Mouse (Mus musculus) gastrocnemius, postnatal 10 days (tissue): ENCODE results near the gene H2-Ab1. TPM values are rescaled to one million over a fixed set of nuclear protein-coding genes. Genes with fewer than 3 reads are reported as not detected.
"Not testable (repeated sequence)": the region's sequence is repeated elsewhere in the genome, so short reads cannot be mapped to it uniquely, and the experiment has no call there.

ENCODE experiments used
- DNase-seq: peaks from one replicate; pipeline ENCODE4 v3.0.0; 2021; ENCODE audit warnings: mixed read lengths
- long read RNA-seq, 2 experiments: library from polyadenylated mRNA; stranded (forward); transcript quantifications; one replicate each; pipeline ENCODE4 v2.0.0; 2021
- total RNA-seq, 2 experiments: library from RNA; stranded (reverse); gene quantifications; 2 replicates each; pipeline ENCODE4 v1.2.3; 2021

The H2-Ab1 gene
- 1 to 10 TPM; 3.6 to 4.1 TPM for total RNA-seq
- long read RNA-seq, experiment 1, transcript H2-Ab1-201 (6 exons, 1,212 nt), result major isoform, 7 of 7 reads
- long read RNA-seq, experiment 1, partial matches to known transcripts, result 0 of 7 reads
- long read RNA-seq, experiment 1, other reads (novel, unspliced or antisense), result 0 of 7 reads
- long read RNA-seq, experiment 2, transcript H2-Ab1-201 (6 exons, 1,212 nt), result major isoform, 7 of 8 reads
- long read RNA-seq, experiment 2, partial matches to known transcripts, result 0 of 8 reads
- long read RNA-seq, experiment 2, other reads (novel, unspliced or antisense), result 1 of 8 reads

DNA sequence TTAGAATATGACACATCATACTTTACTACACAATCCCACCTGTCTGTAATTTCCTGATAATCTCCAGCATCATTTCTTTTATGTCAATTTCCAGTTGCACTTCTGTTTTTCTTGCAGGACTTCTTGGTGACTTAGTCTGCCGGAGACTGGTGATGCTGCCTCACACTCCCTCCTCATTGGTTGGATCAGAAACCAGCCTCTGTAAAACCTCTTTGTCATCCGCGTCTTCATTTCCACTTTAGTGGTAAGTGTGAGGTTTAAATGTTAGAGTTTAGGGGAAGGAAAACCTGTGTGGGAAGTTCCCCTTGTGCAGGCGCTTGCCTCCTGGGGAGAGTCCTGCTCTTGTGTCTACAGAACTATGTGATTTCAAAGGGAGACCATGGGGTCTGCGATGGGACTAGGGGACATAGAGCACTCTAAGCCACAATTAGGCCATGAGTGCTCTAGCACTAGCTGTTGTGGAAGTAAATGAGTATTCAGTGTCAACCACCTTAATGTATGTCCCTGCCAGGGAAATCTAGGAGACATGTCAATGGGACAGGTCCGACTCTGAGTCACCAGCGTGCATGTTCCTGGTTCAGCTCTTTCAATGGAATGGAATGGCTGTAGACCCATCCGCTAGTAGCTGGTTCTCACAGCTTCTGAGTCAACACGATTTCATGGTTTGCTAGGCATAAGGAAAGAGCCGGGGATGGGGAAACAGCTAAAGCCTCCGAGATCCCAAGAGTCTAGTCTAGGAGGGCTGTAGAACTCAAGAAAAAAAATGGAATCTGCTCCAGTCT is at the start of gene H2-Ab1:
Gene H2-Ab1, plus strand, starts transcription at position 96 of the 782 bp plus-strand sequence.
- peak; percentile 76 for DNase-seq

DNA sequence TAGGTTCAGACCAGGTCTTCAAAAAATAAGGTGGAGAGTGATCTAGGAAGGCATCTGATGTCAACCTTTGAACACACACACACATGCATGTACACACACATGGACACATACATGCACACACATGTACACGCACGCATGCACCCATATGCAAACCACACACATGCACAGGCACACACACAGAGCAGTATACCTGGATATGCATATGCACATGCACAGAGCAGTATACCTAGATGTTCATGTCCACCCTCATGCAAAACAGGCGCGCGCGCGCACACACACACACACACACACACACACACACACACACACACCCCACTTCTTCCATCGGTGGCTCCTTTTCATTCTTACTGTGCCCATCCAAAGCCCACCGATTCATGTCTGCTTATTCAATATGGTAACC is 49.6 kb upstream of the H2-Ab1 start:
- DNase-seq, result no peak

DNA sequence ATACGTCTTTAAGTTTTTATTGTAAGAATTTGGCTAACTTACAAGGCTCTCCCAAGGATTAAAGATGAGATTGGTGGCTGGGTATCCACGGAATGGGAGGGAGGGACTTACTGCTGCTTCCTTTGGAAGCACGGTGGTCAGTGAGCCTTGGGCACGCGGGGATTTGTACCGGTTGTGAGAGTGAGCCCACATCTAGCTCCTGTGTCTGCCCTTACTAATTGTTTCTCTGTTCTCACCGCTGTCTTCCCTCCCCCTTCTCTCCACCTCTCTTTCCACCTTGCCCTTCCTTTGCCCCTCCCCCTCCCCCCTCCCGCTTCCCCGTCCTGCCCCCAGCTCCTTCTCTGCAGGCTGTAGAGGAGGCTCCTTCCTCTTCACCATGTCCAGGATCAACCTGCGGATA is 49.1 kb upstream of the H2-Ab1 start:
- DNase-seq, result no peak

DNA sequence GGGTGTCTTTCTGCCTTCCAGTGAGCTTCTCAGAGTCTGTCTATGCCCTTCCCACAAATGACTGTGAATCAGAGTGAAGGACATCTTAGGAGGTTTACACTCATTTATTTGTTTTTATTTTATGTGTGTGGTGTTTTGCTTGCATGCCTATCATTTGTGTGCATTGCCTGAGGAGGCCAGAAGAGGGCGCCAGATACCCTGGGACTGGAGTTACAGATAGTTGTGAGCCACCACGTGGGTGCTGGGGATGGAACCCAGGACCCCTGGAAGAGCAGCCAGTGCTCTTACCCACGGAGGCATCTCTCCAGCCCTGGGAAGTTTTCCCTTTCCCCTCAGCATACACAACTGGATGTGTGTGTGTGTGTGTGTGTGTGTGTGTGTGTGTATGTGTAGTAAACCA is 47.8 kb upstream of the H2-Ab1 start:
- DNase-seq, result no peak

DNA sequence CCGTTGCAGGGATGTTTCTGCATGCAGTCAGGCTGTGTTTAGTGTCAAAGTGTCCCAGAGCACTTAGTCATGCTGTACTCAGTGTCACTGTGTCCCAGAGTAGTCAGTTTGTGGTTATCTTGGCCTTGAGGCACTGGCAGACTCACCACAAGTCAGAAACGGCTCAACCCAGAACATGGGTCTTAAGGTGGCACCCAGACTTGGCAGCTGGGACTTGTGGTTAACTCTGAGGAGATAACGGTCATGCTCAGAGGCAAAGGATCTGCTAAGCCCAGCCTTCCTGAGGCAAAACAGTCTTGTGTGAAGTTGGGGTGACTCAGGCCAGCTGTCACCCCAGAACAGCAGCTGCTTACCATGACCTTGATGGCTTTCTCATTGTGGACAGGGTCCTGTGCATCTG is 46.9 kb upstream of the H2-Ab1 start:
- DNase-seq, result no peak

DNA sequence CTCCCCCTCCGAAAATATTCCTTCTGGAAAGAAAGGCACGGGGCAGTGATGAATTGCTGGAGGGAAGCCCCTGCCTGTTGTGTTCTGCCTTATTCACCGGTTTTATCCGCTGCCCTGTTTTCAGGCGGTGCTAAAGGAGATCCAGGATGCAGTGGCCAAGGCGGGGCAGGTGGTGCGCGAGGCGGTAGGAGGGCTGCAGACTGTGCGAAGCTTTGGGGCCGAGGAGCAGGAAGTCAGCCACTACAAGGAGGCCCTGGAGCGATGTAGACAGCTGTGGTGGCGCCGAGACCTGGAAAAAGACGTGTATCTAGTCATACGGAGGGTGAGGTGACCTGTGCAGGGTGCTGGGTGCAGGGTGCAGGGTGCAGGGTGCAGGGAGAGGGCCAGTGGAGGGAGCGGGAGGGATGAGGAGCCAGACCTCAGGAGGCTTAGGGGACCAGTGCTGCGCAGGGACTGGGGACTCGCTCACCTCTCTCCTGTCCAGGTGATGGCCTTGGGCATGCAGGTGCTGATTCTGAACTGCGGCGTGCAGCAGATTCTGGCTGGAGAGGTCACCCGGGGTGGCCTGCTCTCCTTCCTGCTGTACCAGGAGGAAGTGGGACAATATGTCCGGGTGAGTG is 45.6 kb upstream of the H2-Ab1 start:
- no peak for DNase-seq

DNA sequence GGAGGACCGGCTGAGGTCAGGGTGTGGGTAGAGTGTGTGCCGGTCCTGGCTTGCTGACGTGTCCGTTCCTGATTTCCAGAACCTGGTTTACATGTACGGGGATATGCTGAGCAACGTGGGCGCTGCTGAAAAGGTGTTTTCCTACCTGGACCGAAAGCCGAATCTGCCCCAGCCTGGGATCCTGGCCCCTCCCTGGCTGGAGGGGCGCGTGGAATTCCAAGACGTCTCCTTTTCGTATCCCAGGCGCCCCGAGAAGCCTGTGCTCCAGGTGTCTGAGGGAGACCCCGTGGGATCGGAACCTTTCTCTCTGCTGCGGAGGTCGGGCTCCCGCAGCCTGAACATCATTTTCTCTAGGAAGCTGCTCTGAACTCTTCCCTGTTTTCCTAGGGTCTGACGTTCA is 43.6 kb upstream of the H2-Ab1 start:
- DNase-seq, result no peak

DNA sequence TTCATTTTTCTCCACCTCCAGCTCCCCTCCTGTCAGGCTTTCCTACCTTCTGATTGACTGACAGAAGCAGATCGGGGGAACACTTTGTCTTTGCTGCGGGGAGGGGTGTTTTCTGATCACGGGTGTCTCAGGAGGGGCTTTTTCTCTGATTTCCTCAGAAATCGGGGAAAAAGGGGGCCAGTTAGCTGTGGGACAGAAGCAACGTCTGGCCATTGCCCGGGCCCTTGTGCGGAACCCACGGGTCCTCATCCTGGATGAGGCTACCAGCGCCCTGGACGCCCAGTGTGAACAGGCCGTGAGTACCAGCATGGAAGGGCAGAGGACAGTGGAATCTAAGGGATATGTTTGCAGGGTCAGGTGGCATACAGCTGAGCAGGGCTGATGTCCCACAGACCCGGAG is 42.3 kb upstream of the H2-Ab1 start:
- no peak for DNase-seq

DNA sequence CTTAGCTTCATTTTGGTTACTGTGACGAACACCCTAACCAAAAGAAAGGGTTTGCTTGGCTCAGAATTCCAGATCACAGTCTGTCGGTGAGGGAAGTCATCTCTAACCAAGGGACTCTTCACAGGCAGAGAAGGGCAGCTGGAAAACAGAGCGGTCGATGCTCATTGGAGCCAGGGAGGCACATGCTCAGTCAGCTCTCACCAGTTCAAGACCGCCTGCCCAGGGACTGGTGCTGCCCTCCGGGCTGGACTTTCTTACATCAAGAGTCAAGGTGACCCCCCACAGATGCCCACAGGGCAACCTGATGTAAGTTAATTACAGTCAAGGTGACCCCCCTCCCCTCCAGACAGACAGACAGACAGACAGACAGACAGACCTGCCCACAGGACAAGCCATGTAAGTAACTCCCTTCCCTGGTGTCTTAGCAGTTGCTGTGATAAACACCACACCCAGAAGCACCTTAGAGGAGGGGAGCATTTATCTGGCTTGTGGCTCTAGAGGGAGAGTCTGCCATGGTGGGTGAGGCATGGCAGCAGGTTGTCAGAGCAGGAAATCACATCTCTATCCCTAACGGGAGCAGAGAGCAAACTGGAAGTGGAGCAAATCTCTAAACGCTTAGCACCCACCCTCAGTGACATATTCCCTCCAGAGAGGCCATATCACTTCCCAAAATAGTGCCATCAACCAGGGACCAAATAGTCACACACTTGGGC is 40.1 kb upstream of the H2-Ab1 start:
- DNase-seq, result no peak

DNA sequence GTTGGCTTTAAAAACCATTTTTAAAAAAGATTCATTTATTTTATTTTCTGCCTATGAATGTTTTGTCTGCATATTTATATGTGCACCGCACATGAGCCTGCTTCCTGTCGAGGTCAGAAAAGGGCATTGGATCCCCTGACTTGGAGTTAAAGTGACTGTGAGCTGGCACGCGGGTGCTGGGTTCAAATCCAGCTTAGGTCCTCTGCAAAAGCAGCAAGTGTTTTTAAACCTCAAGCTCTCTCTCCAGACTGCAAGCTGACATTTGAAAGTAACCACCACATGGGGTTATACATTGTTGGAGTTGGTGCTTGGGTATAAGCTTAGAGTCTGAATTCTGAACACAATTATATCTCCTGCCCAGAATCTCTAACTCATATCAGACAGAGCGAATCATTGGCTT is 39.5 kb upstream of the H2-Ab1 start:
- DNase-seq, result no peak

DNA sequence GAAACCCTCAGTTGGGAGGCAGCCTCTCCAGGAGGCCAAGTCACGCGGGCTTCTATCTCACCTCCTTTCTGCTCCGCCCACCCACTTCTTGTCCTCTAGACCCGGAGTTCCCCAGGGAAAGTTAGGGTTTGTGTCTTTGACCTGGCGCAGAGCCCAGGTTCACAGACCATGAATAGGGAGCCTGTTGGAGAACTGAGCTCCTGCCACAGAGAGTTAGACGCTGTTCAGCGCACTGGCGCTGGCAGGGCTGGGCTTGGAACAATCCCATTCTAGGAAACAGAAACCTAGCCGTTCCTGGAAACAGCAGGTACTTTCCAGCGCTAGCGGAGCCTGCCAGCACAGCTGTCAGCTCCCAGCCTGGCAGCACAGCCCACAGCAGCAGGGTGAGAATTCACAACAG is 38.8 kb upstream of the H2-Ab1 start:
- DNase-seq, result peak; percentile 60

DNA sequence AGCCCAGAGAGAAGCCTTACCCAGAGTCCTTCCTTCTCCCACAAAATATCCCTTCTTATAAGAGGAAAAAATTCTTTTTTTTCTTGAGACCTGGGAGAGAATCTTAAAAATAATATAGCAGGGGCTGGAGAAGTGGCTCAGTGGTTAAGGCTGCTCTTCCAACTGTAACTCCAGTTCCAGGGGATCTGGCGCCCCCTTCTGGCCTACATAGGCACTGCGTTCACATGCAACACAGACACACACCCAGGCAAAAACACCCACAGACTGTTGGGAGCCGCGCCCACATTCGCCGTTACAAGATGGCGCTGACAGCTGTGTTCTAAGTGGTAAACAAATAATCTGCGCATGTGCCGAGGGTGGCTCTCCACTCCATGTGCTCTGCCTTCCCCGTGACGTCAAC is 38.4 kb upstream of the H2-Ab1 start:
- peak; percentile 70 for DNase-seq

DNA sequence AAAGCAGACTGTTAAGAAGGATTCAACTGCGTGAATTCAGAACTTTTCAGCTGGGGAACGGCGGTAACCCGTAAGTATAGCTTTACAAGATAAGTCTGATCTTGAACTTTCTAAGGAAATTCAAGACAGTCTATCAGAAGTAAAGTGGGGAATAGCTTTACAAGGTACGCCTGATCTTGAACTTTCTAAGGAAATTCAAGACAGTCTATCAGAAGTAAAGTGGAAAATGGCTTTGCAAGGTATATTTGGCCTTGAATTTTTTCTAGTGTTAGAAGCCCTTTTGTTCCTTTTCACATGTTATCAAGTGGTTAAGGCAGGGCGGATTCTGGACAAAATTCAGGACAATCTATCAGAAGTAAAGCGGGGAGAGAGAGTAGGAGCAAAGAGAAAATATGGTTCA is 37.7 kb upstream of the H2-Ab1 start:
- DNase-seq, result not testable (repeated sequence)

DNA sequence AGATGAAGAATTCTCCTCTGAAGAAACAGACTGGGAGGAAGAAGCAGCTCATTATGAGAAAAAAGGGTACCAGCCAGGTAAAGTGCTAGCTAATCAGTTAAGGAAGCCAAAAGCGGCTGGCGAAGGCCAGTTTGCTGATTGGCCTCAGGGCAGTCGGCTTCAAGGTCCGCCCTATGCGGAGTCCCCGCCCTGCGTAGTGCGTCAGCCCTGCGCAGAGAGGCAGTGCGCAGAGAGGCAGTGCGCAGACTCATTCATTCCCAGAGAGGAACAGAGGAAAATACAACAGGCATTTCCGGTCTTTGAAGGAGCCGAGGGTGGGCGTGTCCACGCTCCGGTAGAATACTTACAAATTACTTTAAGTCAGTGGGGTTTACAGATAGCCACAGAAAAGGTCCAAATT is 37.1 kb upstream of the H2-Ab1 start:
- DNase-seq, result not testable (repeated sequence)

DNA sequence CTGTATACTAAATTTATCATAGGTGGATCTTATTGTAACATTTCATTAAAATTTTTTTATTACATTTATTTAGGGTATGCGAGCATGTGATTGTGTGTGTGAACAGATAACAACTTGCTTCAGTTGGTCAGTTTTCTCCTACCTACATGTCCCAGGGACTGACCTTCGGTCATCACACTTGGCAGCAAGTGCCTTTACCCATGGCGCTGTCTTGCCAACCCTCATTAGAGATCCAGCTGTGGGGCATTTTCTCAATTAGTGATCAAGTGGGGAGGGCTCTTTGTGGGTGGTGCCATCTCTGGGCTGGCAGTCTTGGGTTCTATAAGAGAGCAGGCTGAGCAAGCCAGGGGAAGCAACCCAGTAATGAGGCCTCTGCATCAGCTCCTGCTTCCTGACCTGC is 32.7 kb upstream of the H2-Ab1 start:
- no peak for DNase-seq

DNA sequence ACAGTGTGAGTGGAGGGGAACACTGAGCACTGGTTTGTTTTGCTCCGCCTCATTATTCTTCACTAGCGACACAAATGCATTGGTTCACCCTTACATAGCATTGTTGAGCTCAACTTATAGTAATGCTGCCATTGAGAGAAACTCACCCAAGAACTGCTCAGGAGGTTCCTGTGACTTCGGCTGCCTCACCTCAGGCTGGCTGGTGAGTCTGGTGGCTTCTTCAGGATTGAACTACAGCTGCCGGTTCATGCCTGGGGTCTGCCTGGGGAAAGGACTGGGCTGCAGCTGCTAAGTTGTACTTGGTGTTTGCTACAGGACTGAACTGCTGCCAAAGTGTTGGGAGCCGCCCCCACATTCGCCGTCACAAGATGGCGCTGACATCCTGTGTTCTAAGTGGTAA is 32.1 kb upstream of the H2-Ab1 start:
- no peak for DNase-seq

DNA sequence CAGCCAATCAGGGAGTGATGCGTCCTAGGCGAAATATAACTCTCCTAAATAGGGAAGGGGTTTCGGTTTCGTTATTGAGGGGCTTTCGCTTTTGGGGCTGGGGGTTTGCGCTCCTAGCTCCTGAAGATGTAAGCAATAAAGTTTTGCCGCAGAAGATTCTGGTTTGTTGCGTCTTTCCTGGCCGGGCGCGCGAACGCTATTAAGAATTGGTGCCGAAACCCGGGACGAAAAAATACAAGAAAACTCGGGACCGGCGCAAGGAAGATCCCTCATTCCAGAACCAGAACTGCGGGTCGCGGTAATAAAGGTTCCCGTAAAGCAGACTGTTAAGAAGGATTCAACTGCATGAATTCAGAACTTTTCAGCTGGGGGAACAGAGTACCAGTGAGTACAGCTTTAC is 31.6 kb upstream of the H2-Ab1 start:
- DNase-seq, result not testable (repeated sequence)

DNA sequence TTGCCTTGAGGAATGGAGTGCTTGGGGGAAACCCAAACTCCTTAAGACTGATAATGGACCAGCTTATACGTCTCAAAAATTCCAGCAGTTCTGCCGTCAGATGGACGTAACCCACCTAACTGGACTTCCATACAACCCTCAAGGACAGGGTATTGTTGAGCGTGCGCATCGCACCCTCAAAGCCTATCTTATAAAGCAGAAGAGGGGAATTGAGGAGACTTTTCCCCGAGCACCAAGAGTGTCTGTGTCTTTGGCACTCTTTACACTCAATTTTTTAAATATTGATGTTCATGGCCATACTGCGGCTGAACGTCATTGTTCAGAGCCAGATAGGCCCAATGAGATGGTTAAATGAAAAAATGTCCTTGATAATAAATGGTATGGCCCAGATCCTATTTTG is 26.5 kb upstream of the H2-Ab1 start:
- not testable (repeated sequence) for DNase-seq

DNA sequence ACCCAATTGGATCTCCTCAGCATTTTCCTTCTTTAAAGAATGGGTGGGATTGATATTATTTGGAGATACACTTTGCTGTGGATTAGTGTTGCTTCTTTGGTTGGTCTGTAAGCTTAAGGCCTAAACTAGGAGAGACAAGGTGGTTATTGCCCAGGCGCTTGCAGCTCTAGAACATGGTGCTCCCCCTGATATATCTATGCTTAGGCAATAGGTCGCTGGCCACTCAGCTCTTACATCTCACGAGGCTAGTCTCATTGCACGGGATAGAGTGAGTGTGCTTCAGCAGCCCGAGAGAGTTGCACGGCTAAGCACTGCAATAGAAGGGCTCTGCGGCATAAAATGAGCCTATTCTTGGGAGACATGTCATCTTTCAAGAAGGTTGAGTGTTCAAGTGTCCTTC is 25.5 kb upstream of the H2-Ab1 start:
- not testable (repeated sequence) for DNase-seq

DNA sequence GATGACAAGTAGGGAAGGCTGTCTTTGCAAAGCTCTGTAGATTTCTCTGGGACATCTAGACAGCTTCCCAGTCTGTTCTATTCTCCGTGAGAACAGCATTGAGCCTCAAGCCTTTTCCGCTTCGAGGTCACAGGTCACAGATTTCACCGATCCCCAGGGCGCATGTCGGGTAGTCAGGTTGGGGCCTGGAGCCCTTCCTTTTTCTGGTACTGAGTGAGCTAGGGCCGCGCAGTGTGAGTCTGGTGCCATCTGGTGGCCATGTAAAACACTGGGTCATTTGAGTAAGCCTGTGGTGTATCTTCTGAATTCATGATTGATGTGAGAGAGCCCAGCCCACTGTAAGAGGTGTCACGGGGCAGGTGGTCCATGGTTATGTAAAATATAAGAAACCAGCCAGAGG is 22.6 kb upstream of the H2-Ab1 start:
- peak; percentile 76 for DNase-seq

DNA sequence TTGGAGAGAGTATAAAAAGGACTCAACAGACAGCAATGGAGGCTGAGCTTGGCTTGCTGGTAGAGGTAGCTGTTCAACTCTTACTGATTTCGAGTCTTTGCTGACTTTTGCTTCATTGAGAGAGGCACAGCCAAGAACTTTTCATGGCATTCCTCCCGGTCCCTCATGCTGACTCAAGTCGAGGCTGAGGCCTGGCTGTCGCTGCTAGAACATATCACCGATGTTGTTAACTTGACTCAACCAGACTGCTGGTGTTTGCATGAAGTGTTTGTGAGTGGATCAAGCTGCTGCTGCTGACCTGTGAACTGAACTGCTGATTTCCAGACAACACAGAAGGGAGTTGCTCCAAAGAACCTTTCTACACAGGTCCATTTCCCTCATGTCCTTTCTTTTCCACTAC is 20.8 kb upstream of the H2-Ab1 start:
- DNase-seq, result no peak

DNA sequence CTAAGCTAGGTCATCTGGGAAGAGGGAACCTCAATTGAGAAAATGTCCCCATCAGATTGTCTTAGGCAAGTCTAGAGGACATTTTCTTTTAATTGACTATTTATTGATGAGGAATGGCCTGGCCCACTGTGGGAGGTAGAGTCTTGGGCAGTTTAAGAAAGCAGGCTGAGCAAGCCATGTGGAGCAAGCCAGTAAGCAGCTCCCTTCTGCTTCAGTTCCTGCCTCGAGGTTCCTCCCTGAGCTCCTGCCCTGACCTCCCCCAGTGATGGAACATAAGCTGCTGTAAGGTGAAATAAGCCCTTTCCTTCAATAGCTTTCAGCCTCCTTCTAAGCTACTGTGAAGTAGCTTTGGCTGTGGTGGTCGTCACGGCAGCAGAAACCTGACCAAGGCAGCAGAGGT is 19.7 kb upstream of the H2-Ab1 start:
- DNase-seq, result no peak

DNA sequence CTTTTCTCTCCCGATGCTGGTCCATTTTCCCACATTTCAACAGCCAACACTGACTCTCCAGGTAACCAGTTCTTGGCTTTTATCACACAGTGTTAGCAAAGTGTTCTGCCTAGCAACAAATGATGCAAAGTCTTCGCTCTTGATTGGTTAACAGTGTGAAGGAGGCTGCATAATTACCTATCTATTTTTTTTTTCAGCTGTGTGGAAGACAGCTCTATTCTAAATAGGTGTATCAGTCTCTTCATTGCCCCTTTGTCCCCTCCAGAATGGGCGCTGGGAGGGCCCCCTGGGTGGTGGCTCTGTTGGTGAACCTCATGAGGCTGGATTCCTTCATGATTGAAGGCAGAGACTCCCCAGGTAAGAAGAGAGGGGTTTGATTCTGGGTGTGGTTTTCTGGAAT is 18.8 kb upstream of the H2-Ab1 start, which contains the start of gene H2-Ob:
Gene H2-Ob, plus strand, starts transcription at position 198 of the 400 bp plus-strand sequence.
- no peak for DNase-seq
